In the genomic region with DNA sequence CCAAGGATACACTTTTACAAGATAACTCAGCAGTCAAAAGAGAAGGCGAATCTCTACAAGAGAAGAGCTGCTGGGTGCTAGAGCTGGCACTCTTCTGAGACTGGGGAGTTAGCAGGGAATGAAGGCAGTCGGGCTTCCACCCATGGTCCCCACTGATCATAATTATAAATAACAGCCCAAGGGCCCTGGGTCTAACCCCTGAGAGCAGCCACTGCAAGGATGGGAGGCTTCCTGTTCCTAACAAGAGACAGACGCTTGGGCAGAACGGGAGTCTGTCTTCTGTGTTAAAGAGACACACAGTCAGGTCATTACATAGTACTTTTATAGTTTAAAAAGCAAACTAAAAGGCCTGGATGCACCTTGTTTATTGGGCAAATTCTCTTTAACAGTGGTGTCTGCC, we compare ENCODE assay signal across 22 mouse cellular contexts. TPM values are rescaled to one million over a fixed set of nuclear protein-coding genes. Genes with fewer than 3 reads are reported as not detected.
DNase-seq lines count a peak whose midpoint lies in the region; ATAC-seq and TF ChIP-seq lines count a peak whose summit lies in the region.
"Had no signal": no experiment of that assay in that cellular context is flagged by ENCODE, and none has a peak within 500 bp of the region (broad histone marks: within the 10 kb centered on the region; RNA-seq: fewer than 3 reads in every experiment).

No protein-coding gene starts in this region.

- WGBS in heart, embryonic 16.5 days: 77% methylated on average over 4 of the region's 4 CpGs
- 77% methylated on average over 4 of the region's 4 CpGs for WGBS in heart, embryonic 12.5 days
- 63% methylated on average over 4 of the region's 4 CpGs for WGBS in liver, postnatal 0 days (ENCODE audit: insufficient replicate concordance)
- 76% methylated on average over 4 of the region's 4 CpGs for WGBS in liver, embryonic 12.5 days (ENCODE audit: insufficient replicate concordance)
- 32% methylated on average over 4 of the region's 4 CpGs for WGBS in bone marrow, adult 2 months

- no peaks in the 10 kb centered on the region for H3K9me3 ChIP-seq in heart, embryonic 16.5 days (replicated peaks; ENCODE audit: control insufficient read depth, low read length)
- H3K9me3 ChIP-seq in heart, embryonic 12.5 days (replicated peaks): no peaks in the 10 kb centered on the region
- H3K9me3 ChIP-seq in liver, postnatal 0 days (ENCODE audit: low read length): no peaks in the 10 kb centered on the region
- no peaks in the 10 kb centered on the region for H3K9me3 ChIP-seq in liver, embryonic 12.5 days (replicated peaks)
- H3K9me3 ChIP-seq: embryonic facial prominence, embryonic 15.5 days; forebrain, embryonic 10.5 days; heart, embryonic 13.5 days; hindbrain, embryonic 10.5 days had no signal

- TF ChIP-seq EP300 in liver, postnatal 0 days (IDR thresholded peaks at IDR 0.05; ENCODE audit: low read depth): no peak

- TF ChIP-seq CTCF in liver, postnatal 0 days (IDR thresholded peaks at IDR 0.05; ENCODE audit: low read depth): no peak
- no peak for TF ChIP-seq CTCF in bone marrow, adult 2 months (IDR thresholded peaks at IDR 0.05; ENCODE audit: control insufficient read depth, insufficient read depth, low read length)

- no peak for TF ChIP-seq POLR2A in bone marrow, adult 2 months (IDR thresholded peaks at IDR 0.05; ENCODE audit: borderline replicate concordance, control insufficient read depth, low read depth, low read length)

- H3K27ac ChIP-seq in heart, embryonic 16.5 days (ENCODE audit: low read length): peak overlapping the region; percentile 59
- H3K27ac ChIP-seq in heart, embryonic 12.5 days (ENCODE audit: poor library complexity, severe bottlenecking): no peak overlapping the region
- peak overlapping the region; percentile 31 for H3K27ac ChIP-seq in liver, postnatal 0 days (ENCODE audit: low read depth)
- H3K27ac ChIP-seq in liver, embryonic 12.5 days: no peak overlapping the region
- peak overlapping the region; percentile 44; the same call in 1 of the 2 replicates for H3K27ac ChIP-seq in bone marrow, adult 2 months (ENCODE audit: control insufficient read depth, insufficient read depth, low read depth, low read length, poor library complexity)
- H3K27ac ChIP-seq: embryonic facial prominence, embryonic 15.5 days; forebrain, embryonic 10.5 days; heart, embryonic 13.5 days; hindbrain, embryonic 10.5 days; hindbrain, embryonic 14.5 days had no signal

- no peak for DNase-seq in liver, postnatal 0 days
- peak; percentile 53 for DNase-seq in thymus, postnatal 14 days
- DNase-seq in right cerebral cortex, adult 18-20 months: no peak
- no peak for DNase-seq in MN1 (ENCODE audit: low spot score)
- DNase-seq: adrenal gland, adult 8-10 months; adrenal gland, postnatal 36 days; cerebellum, adult 11 months; cerebellum, adult 8-10 months; cerebellum, postnatal 14 days; embryo, embryonic 11 days; heart, postnatal 14 days had no signal

- no peak for ATAC-seq in heart, embryonic 16.5 days (replicated peaks; ENCODE audit: extremely low read depth, insufficient read depth, low FRiP score)
- no peak for ATAC-seq in heart, embryonic 12.5 days (ENCODE audit: insufficient number of reproducible peaks, low FRiP score)
- no peak for ATAC-seq in liver, postnatal 0 days
- ATAC-seq in liver, embryonic 12.5 days: no peak
- ATAC-seq: forebrain, embryonic 14.5 days had no signal

- H3K9ac ChIP-seq in heart, embryonic 16.5 days (ENCODE audit: low read length): no peak overlapping the region
- H3K9ac ChIP-seq in heart, embryonic 12.5 days: no peak overlapping the region
- 0 out of 2 replicates have a peak overlapping the region, but pooled peaks have one; percentile 19 for H3K9ac ChIP-seq in liver, postnatal 0 days (replicated peaks)
- H3K9ac ChIP-seq in liver, embryonic 12.5 days: no peak overlapping the region
- H3K9ac ChIP-seq: embryonic facial prominence, embryonic 15.5 days; heart, embryonic 13.5 days; hindbrain, embryonic 14.5 days had no signal

- no peaks in the 10 kb centered on the region for H3K27me3 ChIP-seq in heart, embryonic 16.5 days (ENCODE audit: control insufficient read depth, insufficient read depth, low read length)
- no peaks in the 10 kb centered on the region for H3K27me3 ChIP-seq in heart, embryonic 12.5 days (replicated peaks)
- no peaks in the 10 kb centered on the region for H3K27me3 ChIP-seq in liver, postnatal 0 days (ENCODE audit: insufficient read depth, low read length)
- H3K27me3 ChIP-seq in liver, embryonic 12.5 days (replicated peaks): no peaks in the 10 kb centered on the region
- H3K27me3 ChIP-seq: embryonic facial prominence, embryonic 15.5 days; heart, embryonic 13.5 days had no signal

- H3K36me3 ChIP-seq in heart, embryonic 16.5 days (ENCODE audit: control insufficient read depth, insufficient read depth): peaks cover 2% of the 10 kb centered on the region
- H3K36me3 ChIP-seq in heart, embryonic 12.5 days: peaks cover 12% of the 10 kb centered on the region; the same call in 1 of the 2 replicates
- H3K36me3 ChIP-seq in liver, postnatal 0 days (replicated peaks; ENCODE audit: insufficient read depth, low read length): peaks cover 26% of the 10 kb centered on the region
- H3K36me3 ChIP-seq in liver, embryonic 12.5 days: peaks cover 60% of the 10 kb centered on the region
- H3K36me3 ChIP-seq: embryonic facial prominence, embryonic 15.5 days had no signal

- H3K4me2 ChIP-seq in heart, embryonic 16.5 days (ENCODE audit: low read depth, low read length): no peak overlapping the region
- H3K4me2 ChIP-seq in heart, embryonic 12.5 days: no peak overlapping the region
- no peak overlapping the region for H3K4me2 ChIP-seq in liver, postnatal 0 days (ENCODE audit: low read depth, low read length)
- no peak overlapping the region for H3K4me2 ChIP-seq in liver, embryonic 12.5 days
- H3K4me2 ChIP-seq: embryonic facial prominence, embryonic 15.5 days; heart, embryonic 13.5 days; hindbrain, embryonic 14.5 days had no signal

- H3K4me1 ChIP-seq in heart, embryonic 16.5 days (ENCODE audit: control insufficient read depth, insufficient read depth, low read length): peaks cover 15% of the 10 kb centered on the region
- H3K4me1 ChIP-seq in heart, embryonic 12.5 days (replicated peaks): peaks cover 17% of the 10 kb centered on the region
- H3K4me1 ChIP-seq in liver, postnatal 0 days (ENCODE audit: insufficient read depth): peaks cover 38% of the 10 kb centered on the region
- H3K4me1 ChIP-seq in liver, embryonic 12.5 days: peaks cover 84% of the 10 kb centered on the region
- H3K4me1 ChIP-seq in bone marrow, adult 2 months (ENCODE audit: control insufficient read depth, insufficient read depth, low read length): peaks cover 10% of the 10 kb centered on the region

- no peak overlapping the region for H3K4me3 ChIP-seq in heart, embryonic 16.5 days (ENCODE audit: low read length)
- no peak overlapping the region for H3K4me3 ChIP-seq in heart, embryonic 12.5 days
- no peak overlapping the region for H3K4me3 ChIP-seq in liver, postnatal 0 days (ENCODE audit: low read depth, low read length)
- no peak overlapping the region for H3K4me3 ChIP-seq in liver, embryonic 12.5 days
- H3K4me3 ChIP-seq in bone marrow, adult 2 months (replicated peaks; ENCODE audit: control insufficient read depth, low read depth, low read length): no peak overlapping the region
- H3K4me3 ChIP-seq: embryonic facial prominence, embryonic 15.5 days; erythroblast, embryonic 14.5 days; forebrain, embryonic 10.5 days; heart, embryonic 13.5 days; hindbrain, embryonic 10.5 days had no signal

RNA-seq across cellular contexts. Expression of gene Tapt1, which starts 6.6 kb away (rescaled TPM):
- 27.4 and 29.5 TPM in 2 replicates for polyA plus RNA-seq in heart, embryonic 16.5 days (2015; fragmentation: Nextera tagmentation; extraction: Ambion mirVana)
- 28.3 and 32.6 TPM in 2 replicates for polyA plus RNA-seq in heart, embryonic 12.5 days (2016; fragmentation: Nextera tagmentation; extraction: Ambion mirVana)
- 29.8 and 33.3 TPM in 2 replicates for polyA plus RNA-seq in liver, postnatal 0 days (2015; fragmentation: Nextera tagmentation; extraction: Ambion mirVana)
- polyA plus RNA-seq in liver, embryonic 12.5 days (2016; fragmentation: Nextera tagmentation; extraction: Ambion mirVana): 46.0 and 48.3 TPM in 2 replicates
- 41.9 and 49.1 TPM in 2 replicates for polyA plus RNA-seq in bone marrow, adult 2 months (2011; ENCODE audit: insufficient read depth, insufficient read length, low replicate concordance, missing spikeins)

Comparison
In these comparisons a context has a peak if more than half of its experiments do, and no peak if none do; other contexts are left out.
1. H3K27ac ChIP-seq: peak in heart, embryonic 16.5 days (single experiment), liver, postnatal 0 days (single experiment) and bone marrow, adult 2 months (single experiment); none in heart, embryonic 12.5 days (single experiment) and liver, embryonic 12.5 days (single experiment).